Mouse (Mus musculus): ENCODE measurements at regions not wholly inside any gene's neighbourhood (a gene's known extent, or its start where the extent isn't known, plus 50 kb on each side); places are given as distances from the start of the nearest gene placed in this dataset.

- Histone ChIP-seq H3K36me3 (no peaks in the 10 kb centered on the region), H3K4me2 (peak overlapping the region; percentile 42; the same call in 1 of the 2 replicates), H3K27me3 (peaks cover 94% of the 10 kb centered on the region), H3K9me3 (replicated peaks) (no peaks in the 10 kb centered on the region), H3K4me3 (replicated peaks) (no peak overlapping the region), H3K27ac (no peak overlapping the region), H3K4me1 (peaks cover 8% of the 10 kb centered on the region), H3K9ac (no peak overlapping the region)
- WGBS, result 31% methylated on average over 11 of the region's 11 CpGs
- peak; percentile 43; the same call in 1 of the 2 replicates for ATAC-seq (replicated peaks; ENCODE audit: low FRiP score)
Observed at GRCm38 (mm10) chr13:71459022-71459536, 504.4 kb downstream of the Irx1 start.

DNA sequence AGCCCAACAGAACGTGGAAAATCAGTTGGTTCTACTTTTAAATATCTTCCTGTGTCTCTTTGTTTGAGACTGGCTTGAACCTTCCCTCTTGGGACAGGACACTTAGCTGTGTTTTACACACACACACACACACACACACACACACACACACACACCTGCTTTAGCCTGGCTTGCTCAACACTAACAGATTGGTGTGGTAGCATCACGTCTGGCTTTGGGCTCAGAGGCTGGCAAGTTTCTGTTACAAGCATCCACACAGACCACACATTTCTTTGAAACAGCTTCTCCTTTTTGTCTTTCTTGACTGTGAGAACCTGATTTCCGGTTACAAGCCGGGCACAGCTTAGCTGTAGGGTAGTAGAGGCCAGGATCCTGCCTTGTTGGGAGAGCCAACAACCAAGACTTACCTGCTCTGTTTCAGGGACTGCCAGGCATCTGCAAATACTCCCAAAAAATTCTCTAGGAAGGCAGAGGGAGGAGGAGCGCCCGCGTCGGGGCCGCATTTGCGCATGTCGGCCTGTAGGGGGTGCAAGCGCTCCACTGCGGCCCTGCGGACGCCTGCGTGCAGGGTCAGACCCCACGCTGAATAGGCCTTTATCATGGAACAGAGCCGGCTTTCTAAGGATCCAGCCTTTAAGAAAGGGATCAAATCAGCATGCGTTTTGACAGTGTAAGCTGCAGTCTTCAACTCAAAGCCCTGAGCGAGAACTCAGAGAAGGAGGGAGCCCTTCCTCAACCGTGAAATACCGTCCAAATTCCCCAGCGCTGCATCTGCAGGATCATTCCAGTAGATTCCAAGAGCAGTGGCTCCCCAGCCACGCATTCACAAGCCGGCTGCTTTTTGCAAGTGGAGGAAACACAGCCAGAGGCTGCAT, 505.2 kb downstream of the Irx1 start:
- H3K9ac ChIP-seq, result no peak overlapping the region
- H3K4me1 ChIP-seq, result peaks cover 8% of the 10 kb centered on the region
- H3K9me3 ChIP-seq (replicated peaks), result no peaks in the 10 kb centered on the region
- H3K27me3 ChIP-seq, result peaks cover 94% of the 10 kb centered on the region
- no peak overlapping the region for H3K27ac ChIP-seq
- peak; percentile 74; the same call in 1 of the 2 replicates for ATAC-seq (replicated peaks; ENCODE audit: low FRiP score)
- H3K36me3 ChIP-seq, result no peaks in the 10 kb centered on the region
- WGBS, result 4% methylated on average over 25 of the region's 25 CpGs
- H3K4me3 ChIP-seq (replicated peaks), result 0 out of 2 replicates have a peak overlapping the region, but pooled peaks have one; percentile 2
- peak overlapping the region; percentile 42 for H3K4me2 ChIP-seq

GRCm38 (mm10) chr13:71457550-71457949, 506.0 kb downstream of the Irx1 start:
- Histone ChIP-seq H3K4me1 (peaks cover 8% of the 10 kb centered on the region), H3K9me3 (replicated peaks) (no peaks in the 10 kb centered on the region), H3K36me3 (no peaks in the 10 kb centered on the region), H3K27me3 (peaks cover 91% of the 10 kb centered on the region), H3K4me3 (replicated peaks) (no peak overlapping the region), H3K4me2 (no peak overlapping the region), H3K9ac (no peak overlapping the region), H3K27ac (no peak overlapping the region)
- 0 out of 2 replicates have a peak, but pooled peaks have one; percentile 15 for ATAC-seq (replicated peaks; ENCODE audit: low FRiP score)
- 72% methylated on average over 3 of the region's 3 CpGs for WGBS

- Histone ChIP-seq H3K27me3 (peaks cover 78% of the 10 kb centered on the region), H3K9ac (no peak overlapping the region), H3K9me3 (replicated peaks) (no peaks in the 10 kb centered on the region), H3K27ac (no peak overlapping the region), H3K4me2 (no peak overlapping the region), H3K4me1 (no peaks in the 10 kb centered on the region), H3K36me3 (no peaks in the 10 kb centered on the region), H3K4me3 (replicated peaks) (no peak overlapping the region)
- WGBS, result 86% methylated on average over 5 of the region's 5 CpGs
- ATAC-seq (replicated peaks; ENCODE audit: low FRiP score), result no peak
Observed at GRCm38 (mm10) chr13:71452258-71452657, 511.3 kb downstream of the Irx1 start.

DNA sequence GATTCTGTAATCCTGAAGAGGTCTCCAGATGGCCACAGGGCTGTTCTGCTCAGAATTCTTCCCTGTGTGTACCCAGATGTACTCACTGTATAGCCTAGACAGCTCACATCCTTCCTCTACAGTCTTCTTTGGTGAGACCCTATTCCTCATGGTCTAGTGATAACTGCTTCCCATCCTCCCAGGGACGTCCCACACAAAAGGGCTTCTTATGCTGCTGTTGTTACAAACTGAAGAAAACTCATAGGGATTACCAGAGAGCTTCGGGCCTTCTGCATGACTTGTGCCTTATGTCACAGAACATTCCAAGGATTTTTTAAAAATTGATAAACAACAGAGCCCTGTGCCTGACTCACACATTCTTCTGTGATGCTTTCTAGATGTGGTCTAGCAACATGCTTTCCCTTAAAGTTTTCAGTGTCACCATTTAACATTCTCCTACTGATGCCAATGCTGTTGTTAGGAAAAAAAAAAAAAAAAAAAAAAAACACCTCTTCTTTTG, 525.9 kb downstream of the Irx1 start:
- H3K27me3 ChIP-seq, result 0 out of 2 replicates have a peak, but pooled peaks cover 5% of the 10 kb centered on the region
- H3K36me3 ChIP-seq, result no peaks in the 10 kb centered on the region
- no peak overlapping the region for H3K27ac ChIP-seq
- 62% methylated on average over 2 of the region's 2 CpGs for WGBS
- no peak for ATAC-seq (replicated peaks; ENCODE audit: low FRiP score)
- no peaks in the 10 kb centered on the region for H3K4me1 ChIP-seq
- no peak overlapping the region for H3K4me2 ChIP-seq
- no peak overlapping the region for H3K9ac ChIP-seq
- H3K9me3 ChIP-seq (replicated peaks), result no peaks in the 10 kb centered on the region
- H3K4me3 ChIP-seq (replicated peaks), result no peak overlapping the region

DNA sequence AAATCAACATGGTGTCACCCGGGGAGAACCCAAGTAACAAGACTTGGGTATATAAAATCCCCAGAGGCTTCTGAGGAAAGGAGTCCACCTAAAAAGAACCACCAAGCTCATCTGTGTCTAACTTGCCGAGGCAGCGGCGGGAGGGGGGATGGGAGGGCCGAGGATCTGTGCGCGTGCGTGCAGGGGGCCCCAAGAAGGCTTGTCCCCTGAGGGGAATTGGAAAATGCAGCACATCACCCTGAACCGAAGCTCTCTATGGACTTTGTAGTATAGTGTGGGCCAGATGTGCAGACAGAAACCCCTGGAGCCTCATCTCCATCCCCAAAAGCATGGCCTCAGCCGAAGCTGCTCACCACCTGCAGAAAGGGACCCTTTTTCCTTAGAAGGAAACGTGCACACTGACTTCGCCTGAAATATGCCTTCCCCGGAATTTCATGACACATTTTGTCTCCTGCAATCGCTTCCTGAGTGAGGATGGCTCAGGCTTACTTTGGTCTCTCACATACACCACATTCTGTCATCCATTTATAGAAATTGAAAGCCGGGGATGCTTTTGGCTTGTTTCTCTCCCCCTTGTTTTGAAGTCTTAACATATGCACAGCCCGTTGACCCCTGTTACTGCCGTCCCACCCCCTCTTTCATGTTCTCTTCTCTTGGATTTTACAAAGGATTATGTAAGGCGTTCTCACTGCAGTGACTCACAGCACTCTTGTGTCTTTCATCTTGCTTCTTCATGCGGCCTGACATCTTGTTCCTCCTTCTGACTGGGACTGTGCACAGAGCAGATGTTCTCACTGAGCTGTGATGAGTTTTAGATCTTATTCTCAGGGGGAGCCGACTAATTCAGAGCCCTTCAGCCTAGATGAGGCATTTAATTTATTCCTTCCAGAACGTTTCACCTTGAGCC, 559.6 kb downstream of the Irx1 start:
- H3K9me3 ChIP-seq (replicated peaks), result no peaks in the 10 kb centered on the region
- no peak overlapping the region for H3K4me2 ChIP-seq
- ATAC-seq (replicated peaks; ENCODE audit: low FRiP score), result no peak
- no peak overlapping the region for H3K27ac ChIP-seq
- WGBS, result 60% methylated on average over 21 of the region's 21 CpGs
- no peaks in the 10 kb centered on the region for H3K36me3 ChIP-seq
- H3K9ac ChIP-seq, result no peak overlapping the region
- H3K4me1 ChIP-seq, result no peaks in the 10 kb centered on the region
- H3K4me3 ChIP-seq (replicated peaks), result no peak overlapping the region
- no peaks in the 10 kb centered on the region for H3K27me3 ChIP-seq

GRCm38 (mm10) chr13:71393716-71394309, 552.2 kb upstream of the Adamts16 start:
- Histone ChIP-seq H3K27ac (no peak overlapping the region), H3K4me2 (no peak overlapping the region), H3K36me3 (no peaks in the 10 kb centered on the region), H3K4me3 (replicated peaks) (no peak overlapping the region), H3K4me1 (no peaks in the 10 kb centered on the region), H3K27me3 (0 out of 2 replicates have a peak, but pooled peaks cover 2% of the 10 kb centered on the region), H3K9me3 (replicated peaks) (no peaks in the 10 kb centered on the region), H3K9ac (no peak overlapping the region)
- 66% methylated on average over 10 of the region's 10 CpGs for whole genome bisulfite sequencing
- ATAC-seq (replicated peaks; ENCODE audit: low FRiP score), result no peak

DNA sequence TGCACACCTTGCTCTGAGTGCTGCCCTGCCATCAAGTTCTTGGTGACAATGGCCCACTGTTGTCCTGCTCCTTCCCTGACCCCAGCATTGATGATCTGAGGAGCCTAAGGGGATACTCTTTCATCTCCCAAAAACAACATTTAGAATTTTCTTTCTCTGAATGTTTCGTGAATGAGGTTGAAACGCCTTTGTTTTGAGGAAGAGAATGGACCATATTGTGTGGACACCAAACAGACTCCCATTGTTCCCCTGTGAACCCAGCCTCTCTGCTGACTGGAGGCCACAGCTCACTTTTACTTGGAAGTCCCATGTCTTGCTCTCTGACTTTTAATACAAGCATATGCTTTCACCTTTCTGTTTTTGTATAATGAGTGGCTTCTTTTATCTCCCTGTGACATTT, 537.0 kb upstream of the Adamts16 start:
- Histone ChIP-seq H3K4me3 (replicated peaks) (no peak overlapping the region), H3K27me3 (no peaks in the 10 kb centered on the region), H3K9ac (no peak overlapping the region), H3K36me3 (no peaks in the 10 kb centered on the region), H3K27ac (no peak overlapping the region), H3K4me1 (peaks cover 9% of the 10 kb centered on the region; the same call in 1 of the 2 replicates), H3K9me3 (replicated peaks) (no peaks in the 10 kb centered on the region), H3K4me2 (no peak overlapping the region)
- ATAC-seq (replicated peaks; ENCODE audit: low FRiP score), result no peak
- 76% methylated on average over 2 of the region's 2 CpGs for WGBS

GRCm38 (mm10) chr13:71375909-71376606, 534.4 kb upstream of the Adamts16 start:
- H3K27ac ChIP-seq, result no peak overlapping the region
- H3K4me2 ChIP-seq, result no peak overlapping the region
- no peaks in the 10 kb centered on the region for H3K36me3 ChIP-seq
- no peak overlapping the region for H3K9ac ChIP-seq
- 48% methylated on average over 9 of the region's 9 CpGs for WGBS
- H3K27me3 ChIP-seq, result no peaks in the 10 kb centered on the region
- H3K4me3 ChIP-seq (replicated peaks), result no peak overlapping the region
- no peaks in the 10 kb centered on the region for H3K9me3 ChIP-seq (replicated peaks)
- peak; percentile 52; the same call in 1 of the 2 replicates for ATAC-seq (replicated peaks; ENCODE audit: low FRiP score)
- peaks cover 18% of the 10 kb centered on the region; the same call in 1 of the 2 replicates for H3K4me1 ChIP-seq

DNA sequence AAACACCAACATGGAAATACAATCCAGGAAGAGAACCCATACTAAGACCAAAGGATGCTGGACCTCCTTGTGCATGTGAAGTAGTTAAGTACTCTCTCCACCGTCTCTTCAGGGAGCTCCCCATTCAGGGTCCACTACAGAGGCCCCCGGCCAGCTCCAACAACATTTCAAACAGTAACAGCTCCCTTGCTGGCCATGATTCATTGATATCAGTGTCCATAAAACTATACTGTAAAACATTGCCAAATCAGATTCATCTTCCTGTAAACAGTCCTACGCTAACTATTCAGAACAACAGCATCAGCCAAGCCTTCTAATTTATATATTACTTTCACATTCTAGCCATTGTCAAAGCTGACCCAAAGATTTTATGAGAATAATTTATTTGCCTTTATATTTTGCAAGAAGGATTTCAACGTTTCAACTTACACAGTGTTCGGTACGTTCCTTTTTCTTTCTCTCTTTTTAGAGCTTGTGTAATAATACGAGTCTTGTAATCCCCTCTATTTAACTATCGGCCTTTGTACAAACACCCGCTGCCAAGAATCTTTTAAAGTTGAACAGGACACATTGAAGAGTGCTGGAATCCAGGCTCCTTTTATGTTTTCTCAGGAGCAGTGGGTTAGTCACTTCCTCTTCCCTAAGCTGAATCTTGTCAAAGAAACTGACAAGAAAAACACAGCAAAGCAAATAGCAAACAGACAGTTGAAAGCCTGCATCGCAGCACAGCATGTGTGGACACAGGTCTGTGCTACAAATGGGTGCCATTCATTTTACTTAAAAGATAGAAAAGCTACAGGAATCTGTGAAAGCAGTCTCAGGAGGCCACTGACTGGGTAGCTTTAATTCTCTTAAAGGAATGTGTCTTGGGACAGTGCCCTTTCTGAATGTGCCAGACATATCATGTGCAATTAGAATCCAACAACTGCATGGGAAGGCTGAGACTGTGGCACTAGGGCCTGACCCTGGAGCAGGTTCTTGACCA, 531.4 kb upstream of the Adamts16 start:
- Histone ChIP-seq H3K36me3 (no peaks in the 10 kb centered on the region), H3K4me2 (no peak overlapping the region), H3K27ac (peak overlapping the region; percentile 55; the same call in 1 of the 2 replicates), H3K4me3 (replicated peaks) (no peak overlapping the region), H3K9me3 (replicated peaks) (no peaks in the 10 kb centered on the region), H3K4me1 (peaks cover 18% of the 10 kb centered on the region; the same call in 1 of the 2 replicates), H3K27me3 (no peaks in the 10 kb centered on the region), H3K9ac (no peak overlapping the region)
- 38% methylated on average over 10 of the region's 10 CpGs for WGBS
- ATAC-seq (replicated peaks; ENCODE audit: low FRiP score), result peak; percentile 77
